Mouse (Mus musculus): ENCODE data around the gene Arhgef12. TPM values are rescaled to one million over a fixed set of nuclear protein-coding genes. Genes with fewer than 3 reads are reported as not detected.

The Arhgef12 gene
- 2.8 and 9.7 TPM in 2 replicates for polyA plus RNA-seq (2012; ENCODE audit: low replicate concordance)

GRCm38 (mm10) chr9:43107187-43107517 is at the start of gene Arhgef12:
Gene Arhgef12, minus strand, starts transcription at chr9:43107239.

GRCm38 (mm10) chr9:43116134-43116996 is 9.3 kb upstream of the Arhgef12 start, which contains the start of gene Tmem136:
Gene Tmem136, minus strand, starts transcription at chr9:43116570.

DNA sequence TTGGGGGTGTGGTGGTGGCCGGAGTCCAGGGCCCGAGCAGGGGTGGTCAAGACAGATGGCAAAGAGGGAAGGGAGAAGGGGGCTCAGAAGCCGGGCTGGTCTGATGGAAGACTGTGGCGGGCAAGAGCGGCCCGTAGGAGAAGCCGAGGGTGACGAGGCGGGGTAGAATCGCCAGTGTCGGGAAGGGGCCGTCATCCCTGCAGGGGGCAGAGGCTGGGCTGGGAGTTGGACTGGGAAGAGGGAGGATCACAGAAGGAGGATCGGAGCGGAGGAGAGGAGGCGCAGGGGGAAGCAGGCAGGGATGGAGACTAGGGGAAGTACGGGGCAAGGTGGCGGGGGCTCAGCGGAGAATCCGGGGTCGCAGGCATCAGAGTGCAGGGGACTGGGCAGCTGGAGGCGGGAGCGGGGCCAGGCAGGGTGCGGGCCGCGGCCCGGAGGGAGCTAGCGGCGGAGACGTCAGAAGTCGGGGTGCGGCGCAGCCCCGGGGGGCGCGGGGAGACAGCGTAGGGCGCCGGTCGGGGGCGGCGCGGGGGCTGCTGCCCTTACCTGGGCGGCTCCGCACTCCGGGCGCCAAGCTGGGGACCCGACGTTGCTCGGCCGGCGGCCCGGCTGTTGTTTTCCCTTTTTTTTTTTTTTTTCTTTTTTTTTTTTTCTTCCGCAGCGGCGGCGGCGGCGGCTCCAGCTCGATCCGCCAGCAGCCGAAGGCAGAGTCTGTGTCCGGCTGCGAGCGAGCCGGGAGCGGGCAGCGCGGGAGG is 163.1 kb downstream of the Arhgef12 start, which contains the start of gene Grik4:
Gene Grik4 (minus strand): TSS at position 713 of the 755 bp plus-strand sequence.

Other genes with a start within 250 kb of the Arhgef12 start
- 0.11 TPM in 1 of 2 replicates, not detected in the other for gene Grik4, start 162.7 kb downstream of the Arhgef12 start, polyA plus RNA-seq (2012; ENCODE audit: low replicate concordance)
- 0.05 and 0.47 TPM in 2 replicates for gene Tmem136, start 9.3 kb upstream of the Arhgef12 start, polyA plus RNA-seq (2012; ENCODE audit: low replicate concordance)
- gene Pou2f3, start 103.1 kb upstream of the Arhgef12 start, polyA plus RNA-seq (2012; ENCODE audit: low replicate concordance) = not detected in 2 replicates
- gene Oaf, start 132.7 kb upstream of the Arhgef12 start, polyA plus RNA-seq (2012; ENCODE audit: low replicate concordance) = 78.5 and 111 TPM in 2 replicates
- not detected in 2 replicates for gene Trim29, start 203.6 kb upstream of the Arhgef12 start, polyA plus RNA-seq (2012; ENCODE audit: low replicate concordance)